Mouse (Mus musculus) forebrain, embryonic 16.5 days (tissue): ENCODE measurements around the gene Atxn7l3. TPM values are rescaled to one million over a fixed set of nuclear protein-coding genes. Genes with fewer than 3 reads are reported as not detected.

Experiments
- ATAC-seq: fragments of 200-750 bp; cut with Nextera tagmentation; 2 replicates; pipeline ENCODE4 v1.8.0; 2017; ENCODE audit warnings: mild to moderate bottlenecking, moderate library complexity
- H3K27ac ChIP-seq: fragments of 300-500 bp; sonication (generic); 2 replicates; pipeline ENCODE4 v1.5.1; 2014; ENCODE audit warnings: low read length, control low read depth
- H3K27me3 ChIP-seq: fragments of 300-500 bp; sonication (generic); replicated peaks from 2 replicates; pipeline ENCODE4 v1.6.1; 2014; ENCODE audit warnings: low read length; ENCODE audit not compliant: control insufficient read depth, insufficient read depth
- H3K36me3 ChIP-seq: fragments of 300-500 bp; sonication (generic); 2 replicates; pipeline ENCODE4 v1.6.1; 2014; ENCODE audit not compliant: control insufficient read depth, insufficient read depth
- H3K4me1 ChIP-seq: fragments of 300-500 bp; sonication (generic); replicated peaks from 2 replicates; pipeline ENCODE4 v1.6.1; 2014; ENCODE audit warnings: low read length; ENCODE audit not compliant: control insufficient read depth, insufficient read depth
- H3K4me2 ChIP-seq: fragments of 300-500 bp; sonication (generic); 2 replicates; pipeline ENCODE4 v1.6.1; 2014; ENCODE audit warnings: mild to moderate bottlenecking, low read length, control low read depth
- H3K4me3 ChIP-seq: fragments of 300-500 bp; sonication (generic); replicated peaks from 2 replicates; pipeline ENCODE4 v1.5.1; 2014; ENCODE audit warnings: mild to moderate bottlenecking, low read length, control low read depth
- H3K9ac ChIP-seq: fragments of 300-500 bp; sonication (generic); replicated peaks from 2 replicates; pipeline ENCODE4 v1.6.1; 2014; ENCODE audit warnings: low read depth, low read length, control low read depth
- H3K9me3 ChIP-seq: fragments of 300-500 bp; sonication (generic); 2 replicates; pipeline ENCODE4 v1.6.1; 2016; ENCODE audit warnings: low read length; ENCODE audit not compliant: control insufficient read depth
- WGBS: fragments of 180-500 bp; shearing (Covaris S2); extraction: QIAGEN DNeasy Blood & Tissue Kit; methylation state at CpG from one replicate; pipeline ENCODE4 v1.1.7; 2014; 5-methylcytosine and 5-hydroxymethylcytosine counted together
- polyA plus RNA-seq: library from polyadenylated mRNA; unstranded; fragments of >200 nt; fragmentation: Nextera tagmentation; extraction: Ambion mirVana; gene quantifications from 2 replicates; pipeline ENCODE4 v1.2.1, GENCODE M21; 2015

Atxn7l3 gene
- polyA plus RNA-seq, 1 experiment from 2014 or later = 29.5 TPM

GRCm38 (mm10) chr11:102244926-102245449, 51.4 kb downstream of the Atxn7l3 start:
- H3K27ac ChIP-seq = peak overlapping the region; percentile 43
- peak overlapping the region; percentile 75 for H3K4me2 ChIP-seq
- peaks cover 28% of the 10 kb centered on the region for H3K4me1 ChIP-seq
- peak; percentile 82 for ATAC-seq
- 0% methylated on average over 32 of the region's 32 CpGs for WGBS
- 0 out of 2 replicates have a peak, but pooled peaks cover 4% of the 10 kb centered on the region for H3K9me3 ChIP-seq
- H3K4me3 ChIP-seq = peak overlapping the region; percentile 40
- H3K36me3 ChIP-seq = no peaks in the 10 kb centered on the region
- H3K27me3 ChIP-seq = no peaks in the 10 kb centered on the region
- H3K9ac ChIP-seq = peak overlapping the region; percentile 49

DNA sequence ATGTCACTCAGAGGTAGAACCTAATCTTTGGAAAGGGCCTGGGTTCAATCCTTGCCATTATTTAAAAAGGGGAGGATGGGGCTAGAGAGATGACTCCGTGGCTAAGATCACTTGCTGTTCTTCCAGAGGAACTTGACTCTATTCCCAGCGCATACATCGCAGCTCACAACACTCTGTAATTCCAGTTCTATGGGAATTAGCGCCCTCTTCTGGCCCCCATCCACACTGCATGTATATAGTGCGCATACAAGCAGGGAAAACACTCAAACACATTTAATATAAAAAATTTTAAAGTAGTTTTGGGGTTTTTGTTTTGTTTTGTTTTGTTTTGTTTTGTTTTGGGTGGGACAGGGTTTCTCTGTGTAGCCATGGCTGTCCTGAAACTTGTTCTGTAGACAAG, 54.6 kb downstream of the Atxn7l3 start:
- Histone ChIP-seq H3K27ac (no peak overlapping the region), H3K9me3 (0 out of 2 replicates have a peak, but pooled peaks cover 4% of the 10 kb centered on the region), H3K27me3 (no peaks in the 10 kb centered on the region), H3K4me2 (no peak overlapping the region), H3K36me3 (no peaks in the 10 kb centered on the region), H3K4me3 (no peak overlapping the region), H3K4me1 (peaks cover 16% of the 10 kb centered on the region), H3K9ac (no peak overlapping the region)
- ATAC-seq = no peak
- WGBS = 55% methylated on average over 5 of the region's 5 CpGs

DNA sequence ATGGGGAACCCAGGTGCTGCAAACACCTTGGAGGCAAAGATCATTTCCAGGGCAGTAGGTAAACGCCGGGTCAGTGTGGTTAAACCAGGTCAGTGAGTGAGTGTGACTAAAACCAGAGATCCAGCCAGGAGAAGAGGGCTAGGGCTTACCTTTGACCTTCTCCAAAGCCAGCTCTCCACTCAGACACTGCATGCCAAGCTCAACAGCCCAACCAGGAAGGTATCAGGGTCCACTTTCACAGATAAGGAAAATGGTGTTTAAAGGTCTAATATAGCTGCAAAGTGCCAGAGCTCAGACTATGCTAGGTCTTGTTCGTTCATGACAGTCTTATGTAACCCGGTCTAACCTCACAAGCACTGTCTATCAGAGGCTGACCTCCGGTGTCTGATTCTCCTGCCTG, 55.2 kb downstream of the Atxn7l3 start:
- no peak overlapping the region for H3K4me3 ChIP-seq
- H3K4me2 ChIP-seq = no peak overlapping the region
- WGBS = 91% methylated on average over 5 of the region's 5 CpGs
- no peak overlapping the region for H3K27ac ChIP-seq
- H3K9me3 ChIP-seq = 0 out of 2 replicates have a peak, but pooled peaks cover 4% of the 10 kb centered on the region
- H3K27me3 ChIP-seq = no peaks in the 10 kb centered on the region
- H3K36me3 ChIP-seq = no peaks in the 10 kb centered on the region
- H3K4me1 ChIP-seq = peaks cover 16% of the 10 kb centered on the region
- H3K9ac ChIP-seq = no peak overlapping the region
- ATAC-seq = no peak

DNA sequence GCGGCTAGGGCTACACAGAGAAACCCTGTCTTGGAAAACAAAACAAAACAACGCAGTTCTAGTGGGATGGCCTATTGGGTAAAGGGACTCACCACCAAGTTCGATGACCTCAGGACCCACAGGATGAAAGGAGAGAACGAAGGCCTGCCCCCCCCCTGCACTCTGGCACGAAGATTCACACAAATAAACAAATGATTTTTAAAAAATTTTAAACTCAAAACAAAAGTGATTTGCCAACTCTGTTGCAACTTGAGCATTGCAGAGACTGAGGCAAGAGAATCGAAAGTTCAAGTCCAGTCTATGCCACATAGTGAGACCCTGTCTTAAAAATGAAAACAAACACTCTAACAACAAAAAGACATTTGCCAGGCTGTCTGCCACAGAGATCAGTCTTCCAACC, 55.8 kb downstream of the Atxn7l3 start:
- Histone ChIP-seq H3K27me3 (no peaks in the 10 kb centered on the region), H3K4me2 (no peak overlapping the region), H3K4me1 (peaks cover 11% of the 10 kb centered on the region), H3K4me3 (no peak overlapping the region), H3K27ac (no peak overlapping the region), H3K36me3 (no peaks in the 10 kb centered on the region), H3K9me3 (0 out of 2 replicates have a peak, but pooled peaks cover 4% of the 10 kb centered on the region), H3K9ac (no peak overlapping the region)
- WGBS = 90% methylated on average over 6 of the region's 6 CpGs
- ATAC-seq = no peak

Other genes starting within 250 kb of the Atxn7l3 start
- 21.0 and 24.1 TPM in 2 replicates for gene Mpp2, start 208.1 kb downstream of the Atxn7l3 start, polyA plus RNA-seq
- not detected in 2 replicates for gene Ppy, start 195.3 kb downstream of the Atxn7l3 start, polyA plus RNA-seq
- not detected in 2 replicates for gene Pyy, start 188.8 kb downstream of the Atxn7l3 start, polyA plus RNA-seq
- not detected in 2 replicates for gene Nags, start 151.1 kb downstream of the Atxn7l3 start, polyA plus RNA-seq
- gene Tmem101, start 140.2 kb downstream of the Atxn7l3 start, polyA plus RNA-seq = 43.9 and 44.7 TPM in 2 replicates
- 103 and 123 TPM in 2 replicates for gene Lsm12, start 111.3 kb downstream of the Atxn7l3 start, polyA plus RNA-seq
- 21.5 and 26.2 TPM in 2 replicates for gene G6pc3, start 107.0 kb downstream of the Atxn7l3 start, polyA plus RNA-seq
- 124 and 136 TPM in 2 replicates for gene Hdac5, start 66.5 kb downstream of the Atxn7l3 start, polyA plus RNA-seq
- gene BC030867, start 47.7 kb downstream of the Atxn7l3 start, polyA plus RNA-seq = 5.4 and 5.5 TPM in 2 replicates
- gene Asb16, start 27.9 kb downstream of the Atxn7l3 start, polyA plus RNA-seq = not detected in 2 replicates
- 75.8 and 78.7 TPM in 2 replicates for gene Tmub2, start 11.7 kb downstream of the Atxn7l3 start, polyA plus RNA-seq
- gene Ubtf, start 23.1 kb upstream of the Atxn7l3 start, polyA plus RNA-seq = 99.1 and 116 TPM in 2 replicates
- gene Slc4a1, start 69.6 kb upstream of the Atxn7l3 start, polyA plus RNA-seq = 2.0 and 2.9 TPM in 2 replicates
- gene Rundc3a, start 96.8 kb upstream of the Atxn7l3 start, polyA plus RNA-seq = 129 and 156 TPM in 2 replicates
- gene Slc25a39, start 111.3 kb upstream of the Atxn7l3 start, polyA plus RNA-seq = 134 and 143 TPM in 2 replicates
- 68.0 and 72.8 TPM in 2 replicates for gene Grn, start 133.7 kb upstream of the Atxn7l3 start, polyA plus RNA-seq
- 16.1 and 17.8 TPM in 2 replicates for gene Fam171a2, start 151.1 kb upstream of the Atxn7l3 start, polyA plus RNA-seq
- gene Itga2b, start 173.5 kb upstream of the Atxn7l3 start, polyA plus RNA-seq = 3.6 and 6.6 TPM in 2 replicates